Comparison of ENCODE assay signal across 18 mouse cellular contexts in the genomic region with DNA sequence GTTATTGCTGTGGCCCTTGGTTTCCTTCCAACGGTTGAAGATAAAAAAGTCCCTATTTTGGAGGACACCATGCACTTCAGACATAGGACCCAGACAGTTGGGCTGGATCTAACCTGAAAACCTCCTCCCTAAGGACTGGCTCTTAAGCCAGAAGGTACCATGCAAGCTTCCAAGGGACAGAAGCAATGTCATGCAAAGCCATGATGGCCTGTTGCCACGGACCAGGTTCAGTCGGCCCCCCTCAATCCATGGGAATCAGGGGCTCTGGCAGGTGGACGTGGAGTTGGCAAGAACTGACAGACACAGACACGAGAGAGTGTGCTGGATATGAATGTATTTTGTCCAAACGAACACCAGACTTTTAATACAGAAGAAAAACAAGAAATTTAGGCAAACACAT.
"Had no signal": no experiment of that assay in that cellular context is flagged by ENCODE, and none has a peak within 500 bp of the region (broad histone marks: within the 10 kb centered on the region; RNA-seq: fewer than 3 reads in every experiment).

No protein-coding gene starts in this region.

- H3K9me3 ChIP-seq: limb, embryonic 12.5 days; limb, embryonic 15.5 days; midbrain, embryonic 13.5 days; neural tube, embryonic 13.5 days; stomach, embryonic 15.5 days had no signal

- DNase-seq: kidney, adult 9 months; kidney, postnatal 25 days; left cerebral cortex, postnatal 4 days; liver, postnatal 0 days; lung, embryonic 14.5 days; retina, postnatal 1 day; right cerebral cortex, postnatal 25 days; spleen, adult 18-20 months; thymus, postnatal 25 days had no signal

- H3K27ac ChIP-seq: kidney, postnatal 0 days; limb, embryonic 12.5 days; limb, embryonic 15.5 days; liver, embryonic 14.5 days; macrophage; midbrain, embryonic 13.5 days; neural tube, embryonic 13.5 days; stomach, embryonic 15.5 days had no signal

- H3K27me3 ChIP-seq: limb, embryonic 12.5 days; limb, embryonic 15.5 days; midbrain, embryonic 13.5 days; neural tube, embryonic 13.5 days; stomach, embryonic 15.5 days had no signal

- H3K36me3 ChIP-seq: limb, embryonic 12.5 days; limb, embryonic 15.5 days; midbrain, embryonic 13.5 days; neural tube, embryonic 13.5 days; stomach, embryonic 15.5 days had no signal

- H3K4me3 ChIP-seq: limb, embryonic 12.5 days; limb, embryonic 15.5 days; midbrain, embryonic 13.5 days; myocyte; neural tube, embryonic 13.5 days; stomach, embryonic 15.5 days had no signal

- H3K4me1 ChIP-seq: limb, embryonic 12.5 days; midbrain, embryonic 13.5 days; stomach, embryonic 15.5 days had no signal
